Mouse (Mus musculus) naive thymus-derived CD4-positive, alpha-beta T cell, adult 2 months (primary cell): ENCODE measurements at regions not wholly inside any gene's neighbourhood (a gene's known extent, or its start where the extent isn't known, plus 50 kb on each side); places are given as distances from the start of the nearest gene placed in this dataset.

Source experiments
- DNase-seq: peaks from one replicate; pipeline ENCODE4 v3.0.0-alpha.2; 2011; ENCODE audit warnings: low read depth

DNA sequence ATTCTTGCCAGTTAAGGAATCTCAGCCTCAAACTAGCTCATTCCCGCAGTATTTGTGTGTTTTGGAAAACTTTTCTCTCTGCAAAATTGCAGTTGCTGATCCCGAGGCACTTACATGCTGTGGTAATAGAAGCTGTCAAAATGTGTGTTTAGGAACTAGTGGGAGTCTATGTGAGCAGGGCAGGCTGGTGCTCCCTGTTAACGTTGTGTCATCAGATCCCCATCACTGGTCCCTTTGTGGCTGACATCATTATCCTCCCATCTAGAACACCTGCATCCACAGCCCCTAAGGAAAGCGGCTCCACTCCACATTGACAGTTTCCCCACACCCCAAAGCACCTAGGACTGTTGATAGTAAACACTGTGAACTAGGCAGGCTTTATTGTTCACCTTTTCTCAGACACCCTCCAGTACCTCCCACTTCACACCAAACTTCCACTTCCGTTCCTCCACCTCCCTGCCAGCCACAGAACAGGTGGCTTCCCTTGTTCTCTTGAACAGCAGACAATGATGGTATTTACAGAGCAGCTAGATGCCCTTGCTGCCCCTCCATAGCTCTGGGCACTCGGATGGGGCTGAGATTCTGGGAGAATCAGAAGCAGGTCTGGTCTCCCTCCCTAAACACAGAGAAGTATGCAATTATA lies 275.8 kb downstream of the Gm19410 start:
- peak; percentile 70 for DNase-seq

DNA sequence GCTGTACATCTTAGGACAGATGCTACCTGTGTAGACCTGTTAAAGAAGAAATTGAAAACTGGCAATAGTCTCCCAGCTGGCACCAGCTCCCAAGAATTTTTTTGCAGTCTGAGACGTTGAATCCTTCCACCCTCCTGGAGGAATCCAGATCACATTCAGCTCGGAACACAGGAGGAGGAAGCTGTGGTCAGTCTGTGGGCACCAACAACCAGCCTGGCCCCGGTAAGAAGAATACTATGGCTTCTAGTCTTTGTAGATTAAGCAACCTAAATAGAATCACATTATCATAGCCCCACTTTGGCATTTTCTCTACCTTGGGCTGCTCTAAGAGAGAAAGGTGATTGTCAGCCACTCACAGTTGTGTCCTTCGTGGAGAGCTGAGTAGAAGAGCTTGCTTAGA lies 277.0 kb downstream of the Gm19410 start:
- DNase-seq, result no peak
